Mouse (Mus musculus) neural tube, embryonic 15.5 days (tissue): ENCODE data around the gene Lrrc58. TPM values are rescaled to one million over a fixed set of nuclear protein-coding genes. Genes with fewer than 3 reads are reported as not detected.

Source experiments
- ATAC-seq: fragments of 200-750 bp; cut with Nextera tagmentation; 2 replicates; pipeline ENCODE4 v1.8.0; 2017; ENCODE audit warnings: mild to moderate bottlenecking, moderate TSS enrichment, moderate library complexity; ENCODE audit not compliant: low FRiP score
- H3K27ac ChIP-seq: fragments of 300-500 bp; sonication (generic); replicated peaks from 2 replicates; pipeline ENCODE4 v1.5.1; 2015; ENCODE audit warnings: mild to moderate bottlenecking, inconsistent platforms
- H3K27me3 ChIP-seq: fragments of 300-500 bp; sonication (generic); replicated peaks from 2 replicates; pipeline ENCODE4 v1.6.1; 2015; ENCODE audit warnings: inconsistent platforms
- H3K36me3 ChIP-seq: fragments of 300-500 bp; sonication (generic); 2 replicates; pipeline ENCODE4 v1.6.1; 2015; ENCODE audit warnings: inconsistent platforms
- H3K4me1 ChIP-seq: fragments of 300-500 bp; sonication (generic); 2 replicates; pipeline ENCODE4 v1.6.1; 2015; ENCODE audit warnings: inconsistent platforms
- H3K4me2 ChIP-seq: fragments of 300-500 bp; sonication (generic); 2 replicates; pipeline ENCODE4 v1.6.1; 2015; ENCODE audit warnings: inconsistent platforms, mild to moderate bottlenecking, moderate library complexity
- H3K4me3 ChIP-seq: fragments of 300-500 bp; sonication (generic); replicated peaks from 2 replicates; pipeline ENCODE4 v1.5.1; 2015; ENCODE audit warnings: mild to moderate bottlenecking, inconsistent platforms
- H3K9ac ChIP-seq: fragments of 300-500 bp; sonication (generic); replicated peaks from 2 replicates; pipeline ENCODE4 v1.6.1; 2015; ENCODE audit warnings: mild to moderate bottlenecking, inconsistent platforms
- H3K9me3 ChIP-seq: fragments of 300-500 bp; sonication (generic); replicated peaks from 2 replicates; pipeline ENCODE4 v1.6.1; 2016; ENCODE audit warnings: inconsistent platforms
- WGBS: fragments of 180-500 bp; shearing (Covaris S2); methylation state at CpG from one replicate; pipeline ENCODE4 v1.1.7; 2015; ENCODE audit warnings: mixed read lengths; 5-methylcytosine and 5-hydroxymethylcytosine counted together
- polyA plus RNA-seq: library from polyadenylated mRNA; unstranded; fragments of >200 nt; fragmentation: Nextera tagmentation; extraction: Ambion mirVana; gene quantifications from 2 replicates; pipeline ENCODE4 v1.2.1, GENCODE M21; 2015

Lrrc58 gene
- 45.3 and 46.1 TPM in 2 replicates for polyA plus RNA-seq

DNA sequence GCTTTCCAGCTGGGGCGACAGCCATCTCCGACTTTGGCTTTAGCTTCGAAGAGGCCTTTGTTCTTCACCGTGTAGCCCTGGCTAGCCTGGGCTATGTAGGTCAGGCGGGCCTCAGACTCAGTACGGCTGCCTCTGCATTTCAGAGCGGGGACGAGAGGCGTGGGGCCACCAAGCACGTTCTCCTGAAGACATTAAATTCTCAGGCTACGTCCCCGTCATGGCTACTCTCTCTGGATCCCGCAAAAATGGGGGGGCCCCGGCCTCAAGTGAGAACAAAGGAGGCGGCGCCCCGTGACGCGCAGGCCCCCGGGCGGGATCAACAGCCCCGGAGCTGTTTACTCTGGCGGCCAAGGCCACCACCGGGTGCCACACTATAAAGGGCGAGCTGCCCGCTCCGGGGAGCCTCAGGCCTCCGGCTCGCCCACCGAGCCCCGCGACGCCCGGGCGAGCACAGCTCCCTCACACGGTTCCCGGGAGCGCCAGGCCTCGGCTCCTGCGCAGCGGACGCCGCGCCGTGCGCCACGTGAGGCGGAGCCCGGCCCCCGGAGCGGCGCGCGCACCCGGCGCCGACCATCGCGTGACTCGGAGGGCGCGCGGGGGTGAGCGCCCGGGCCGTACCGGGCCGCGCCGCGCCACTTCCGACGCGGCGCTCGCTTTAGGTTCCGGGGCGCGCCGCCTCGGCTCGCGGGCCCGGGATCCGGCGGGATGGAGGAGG lies at the start of gene Lrrc58:
Gene Lrrc58, plus strand, starts transcription at position 599 of the 715 bp plus-strand sequence.
- no peaks in the 10 kb centered on the region for H3K27me3 ChIP-seq
- peaks cover 31% of the 10 kb centered on the region for H3K4me1 ChIP-seq
- H3K36me3 ChIP-seq, result no peaks in the 10 kb centered on the region
- peak within 1 kb of the TSS; percentile 99 for H3K27ac ChIP-seq
- peak within 1 kb of the TSS; percentile 69 for H3K4me2 ChIP-seq
- no peaks in the 10 kb centered on the region for H3K9me3 ChIP-seq
- WGBS, result under 1% methylated on average over 81 of the region's 86 CpGs
- H3K9ac ChIP-seq, result peak within 1 kb of the TSS; percentile 98
- ATAC-seq, result peak; percentile 97
- H3K4me3 ChIP-seq, result peak within 1 kb of the TSS; percentile 98

- ATAC-seq, result no peak
- Histone ChIP-seq H3K4me2 (no peak overlapping the region), H3K4me3 (no peak overlapping the region), H3K27me3 (no peaks in the 10 kb centered on the region), H3K4me1 (no peaks in the 10 kb centered on the region), H3K27ac (no peak overlapping the region), H3K9ac (no peak overlapping the region), H3K36me3 (peaks cover 23% of the 10 kb centered on the region), H3K9me3 (no peaks in the 10 kb centered on the region)
- 79% methylated on average over 5 of the region's 5 CpGs for WGBS
Observed at GRCm38 (mm10) chr16:37823949-37824348, 44.2 kb upstream of the Lrrc58 start.

GRCm38 (mm10) chr16:37824778-37825505 lies 43.2 kb upstream of the Lrrc58 start:
- 87% methylated on average over 12 of the region's 12 CpGs for WGBS

GRCm38 (mm10) chr16:37826286-37826685 lies 41.9 kb upstream of the Lrrc58 start:
- WGBS, result 97% methylated on average over 3 of the region's 3 CpGs
- H3K27ac ChIP-seq, result no peak overlapping the region
- no peak for ATAC-seq

More at GRCm38 (mm10) chr16:37824778-37825505, 43.2 kb upstream of the Lrrc58 start:
- H3K4me3 ChIP-seq, result no peak overlapping the region
- ATAC-seq, result no peak
- H3K36me3 ChIP-seq, result peaks cover 29% of the 10 kb centered on the region
- no peaks in the 10 kb centered on the region for H3K27me3 ChIP-seq
- H3K9ac ChIP-seq, result no peak overlapping the region
- H3K4me1 ChIP-seq, result no peaks in the 10 kb centered on the region
- no peaks in the 10 kb centered on the region for H3K9me3 ChIP-seq
- H3K27ac ChIP-seq, result no peak overlapping the region
- H3K4me2 ChIP-seq, result no peak overlapping the region

GRCm38 (mm10) chr16:37831041-37831440 lies 37.1 kb upstream of the Lrrc58 start:
- WGBS, result 77% methylated on average over 7 of the region's 7 CpGs
- peaks cover 29% of the 10 kb centered on the region for H3K36me3 ChIP-seq

More at GRCm38 (mm10) chr16:37826286-37826685, 41.9 kb upstream of the Lrrc58 start:
- no peaks in the 10 kb centered on the region for H3K9me3 ChIP-seq
- H3K36me3 ChIP-seq, result peaks cover 30% of the 10 kb centered on the region
- no peaks in the 10 kb centered on the region for H3K4me1 ChIP-seq
- H3K27me3 ChIP-seq, result no peaks in the 10 kb centered on the region
- H3K4me2 ChIP-seq, result no peak overlapping the region
- H3K9ac ChIP-seq, result no peak overlapping the region
- H3K4me3 ChIP-seq, result no peak overlapping the region

GRCm38 (mm10) chr16:37837571-37837970 lies 30.6 kb upstream of the Lrrc58 start:
- Histone ChIP-seq H3K27me3 (no peaks in the 10 kb centered on the region), H3K4me2 (no peak overlapping the region), H3K9ac (no peak overlapping the region), H3K9me3 (no peaks in the 10 kb centered on the region), H3K4me1 (no peaks in the 10 kb centered on the region), H3K4me3 (no peak overlapping the region), H3K36me3 (peaks cover 13% of the 10 kb centered on the region; the same call in 1 of the 2 replicates), H3K27ac (no peak overlapping the region)
- 79% methylated on average over 3 of the region's 3 CpGs for WGBS
- no peak for ATAC-seq

More at GRCm38 (mm10) chr16:37831041-37831440, 37.1 kb upstream of the Lrrc58 start:
- no peak overlapping the region for H3K4me3 ChIP-seq
- H3K9ac ChIP-seq, result no peak overlapping the region
- no peak overlapping the region for H3K27ac ChIP-seq
- no peak overlapping the region for H3K4me2 ChIP-seq
- H3K4me1 ChIP-seq, result no peaks in the 10 kb centered on the region
- no peaks in the 10 kb centered on the region for H3K9me3 ChIP-seq
- no peak for ATAC-seq
- H3K27me3 ChIP-seq, result no peaks in the 10 kb centered on the region

DNA sequence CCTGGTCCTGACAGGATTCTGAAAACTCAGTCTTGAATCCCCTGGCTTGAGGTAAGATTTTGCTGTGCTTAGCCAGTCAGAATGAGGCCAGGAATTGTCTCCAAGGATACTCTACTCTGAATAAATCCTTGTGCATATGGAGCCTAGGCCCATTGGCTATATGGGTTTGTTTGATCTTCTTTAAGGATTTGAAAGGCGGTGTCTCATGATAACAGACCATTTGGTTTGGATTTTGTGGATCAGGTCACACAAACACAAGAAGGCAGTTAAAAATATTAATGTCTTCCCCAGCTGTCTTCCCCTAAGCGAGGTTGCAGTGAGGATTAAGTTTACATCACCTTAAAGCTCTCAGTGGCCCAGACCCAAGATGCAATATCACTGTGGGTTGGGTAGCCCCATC lies 25.8 kb upstream of the Lrrc58 start:
- Histone ChIP-seq H3K36me3 (no peaks in the 10 kb centered on the region), H3K9me3 (no peaks in the 10 kb centered on the region), H3K9ac (no peak overlapping the region), H3K27ac (no peak overlapping the region), H3K4me3 (no peak overlapping the region), H3K27me3 (no peaks in the 10 kb centered on the region), H3K4me1 (no peaks in the 10 kb centered on the region), H3K4me2 (no peak overlapping the region)
- WGBS, result 82% methylated on average over 2 of the region's 2 CpGs
- no peak for ATAC-seq

- H3K9me3 ChIP-seq, result no peaks in the 10 kb centered on the region
- H3K36me3 ChIP-seq, result no peaks in the 10 kb centered on the region
- no peak overlapping the region for H3K27ac ChIP-seq
- no peaks in the 10 kb centered on the region for H3K4me1 ChIP-seq
- no peaks in the 10 kb centered on the region for H3K27me3 ChIP-seq
- ATAC-seq, result no peak
- H3K4me2 ChIP-seq, result no peak overlapping the region
- no peak overlapping the region for H3K9ac ChIP-seq
- WGBS, result 89% methylated on average over 12 of the region's 12 CpGs
- H3K4me3 ChIP-seq, result no peak overlapping the region
Observed at GRCm38 (mm10) chr16:37843740-37844139, 24.4 kb upstream of the Lrrc58 start.

GRCm38 (mm10) chr16:37845202-37845925 lies 22.8 kb upstream of the Lrrc58 start:
- ATAC-seq, result no peak
- Histone ChIP-seq H3K9ac (no peak overlapping the region), H3K27me3 (no peaks in the 10 kb centered on the region), H3K4me2 (no peak overlapping the region), H3K4me3 (no peak overlapping the region), H3K9me3 (no peaks in the 10 kb centered on the region), H3K27ac (no peak overlapping the region), H3K4me1 (no peaks in the 10 kb centered on the region), H3K36me3 (no peaks in the 10 kb centered on the region)
- 90% methylated on average over 7 of the region's 7 CpGs for WGBS

- no peaks in the 10 kb centered on the region for H3K36me3 ChIP-seq
- no peaks in the 10 kb centered on the region for H3K4me1 ChIP-seq
- H3K4me2 ChIP-seq, result no peak overlapping the region
- WGBS, result 88% methylated on average over 3 of the region's 3 CpGs
- no peak overlapping the region for H3K27ac ChIP-seq
- no peaks in the 10 kb centered on the region for H3K27me3 ChIP-seq
- H3K4me3 ChIP-seq, result no peak overlapping the region
- H3K9me3 ChIP-seq, result no peaks in the 10 kb centered on the region
- no peak overlapping the region for H3K9ac ChIP-seq
- ATAC-seq, result no peak
Observed at GRCm38 (mm10) chr16:37847081-37847480, 21.1 kb upstream of the Lrrc58 start.

GRCm38 (mm10) chr16:37851366-37851765 lies 16.8 kb upstream of the Lrrc58 start:
- 59% methylated on average over 5 of the region's 5 CpGs for WGBS
- Histone ChIP-seq H3K36me3 (no peaks in the 10 kb centered on the region), H3K27me3 (no peaks in the 10 kb centered on the region), H3K4me1 (no peaks in the 10 kb centered on the region), H3K27ac (no peak overlapping the region), H3K4me2 (no peak overlapping the region), H3K9ac (no peak overlapping the region), H3K4me3 (no peak overlapping the region), H3K9me3 (no peaks in the 10 kb centered on the region)
- ATAC-seq, result no peak
